In the genomic region with DNA sequence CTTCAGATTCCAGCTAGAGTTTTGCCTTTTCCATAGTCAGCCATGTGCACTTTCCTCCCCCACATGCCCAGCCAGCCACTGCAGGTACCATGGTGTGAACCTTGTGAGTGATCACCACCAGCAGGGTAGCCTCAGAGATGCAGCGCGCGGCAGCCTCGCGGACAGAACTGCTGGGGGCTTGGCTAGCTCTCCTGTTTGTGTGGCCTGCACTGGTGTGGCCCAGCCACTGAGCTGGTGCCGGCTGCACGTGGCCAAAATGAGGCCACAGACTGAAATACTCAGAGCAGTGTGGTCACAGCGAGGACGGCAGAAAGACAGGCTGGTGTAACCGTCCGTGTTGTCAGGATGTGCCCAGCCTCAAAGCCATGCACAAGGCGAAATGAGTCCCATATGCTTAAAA, we compare ENCODE assay signal across 14 mouse cellular contexts.
DNase-seq lines count a peak whose midpoint lies in the region; ATAC-seq lines count a peak whose summit lies in the region.
"Had no signal": no experiment of that assay in that cellular context is flagged by ENCODE, and none has a peak within 500 bp of the region (broad histone marks: within the 10 kb centered on the region; RNA-seq: fewer than 3 reads in every experiment).

No protein-coding gene starts in this region.

- H3K36me3 ChIP-seq in kidney, embryonic 14.5 days (ENCODE audit: control insufficient read depth, insufficient read depth, low read length): no peaks in the 10 kb centered on the region
- H3K36me3 ChIP-seq in limb, embryonic 12.5 days: no peaks in the 10 kb centered on the region

- H3K4me1 ChIP-seq in kidney, embryonic 14.5 days (ENCODE audit: control insufficient read depth, insufficient read depth, low read length): peaks cover 13% of the 10 kb centered on the region
- peaks cover 24% of the 10 kb centered on the region for H3K4me1 ChIP-seq in limb, embryonic 12.5 days (replicated peaks)

- H3K27me3 ChIP-seq in kidney, embryonic 14.5 days (ENCODE audit: control insufficient read depth, insufficient read depth, low read length): no peaks in the 10 kb centered on the region
- peaks cover 26% of the 10 kb centered on the region for H3K27me3 ChIP-seq in limb, embryonic 12.5 days

- H3K4me3 ChIP-seq in kidney, embryonic 14.5 days (ENCODE audit: low read length): no peak overlapping the region
- no peak overlapping the region for H3K4me3 ChIP-seq in limb, embryonic 12.5 days (replicated peaks)
- H3K4me3 ChIP-seq: heart, adult 2 months had no signal

- no peak overlapping the region for H3K9ac ChIP-seq in kidney, embryonic 14.5 days (ENCODE audit: low read depth, low read length)
- H3K9ac ChIP-seq in limb, embryonic 12.5 days (replicated peaks): no peak overlapping the region

- H3K9me3 ChIP-seq in kidney, embryonic 14.5 days (ENCODE audit: control insufficient read depth, low read length): no peaks in the 10 kb centered on the region
- no peaks in the 10 kb centered on the region for H3K9me3 ChIP-seq in limb, embryonic 12.5 days

- no peak overlapping the region for H3K27ac ChIP-seq in kidney, embryonic 14.5 days (ENCODE audit: low read depth, low read length)
- H3K27ac ChIP-seq in limb, embryonic 12.5 days: peak overlapping the region; percentile 62
- H3K27ac ChIP-seq: heart, adult 2 months had no signal

- peak; percentile 56 for ATAC-seq in kidney, embryonic 14.5 days (ENCODE audit: low FRiP score, low TSS enrichment)
- ATAC-seq in limb, embryonic 12.5 days (ENCODE audit: insufficient number of reproducible peaks, insufficient read depth, low FRiP score, low TSS enrichment, low read depth): peak; percentile 60; the same call in 1 of the 2 replicates

- DNase-seq in embryo, embryonic 10 days (ENCODE audit: low spot score): peak; percentile 25
- DNase-seq in embryo, embryonic 10.5 days (ENCODE audit: low spot score): no peak
- DNase-seq in kidney, postnatal 4 days: no peak
- DNase-seq in embryo, embryonic 11 days: peak; percentile 9
- no peak for DNase-seq in T-cell, adult 2 months (ENCODE audit: low spot score)
- no peak for DNase-seq in adipocyte (ENCODE audit: low spot score)
- DNase-seq: cerebellum, adult 11-12 months; heart, adult 2 months; kidney, adult 2 months; layer of hippocampus, adult 9-11 months; right cerebral cortex, adult 18-20 months; thymus, adult 18-20 months had no signal

- H3K4me2 ChIP-seq in kidney, embryonic 14.5 days (replicated peaks; ENCODE audit: low read depth, low read length): no peak overlapping the region
- no peak overlapping the region for H3K4me2 ChIP-seq in limb, embryonic 12.5 days

- WGBS in kidney, embryonic 14.5 days: 72% methylated on average over 12 of the region's 12 CpGs
- WGBS in limb, embryonic 12.5 days: 33% methylated on average over 12 of the region's 12 CpGs

Comparison
In these comparisons a context has a peak if more than half of its experiments do, and no peak if none do; other contexts are left out.
1. DNase-seq: peak in embryo, embryonic 10 days (single experiment) and embryo, embryonic 11 days (single experiment); none in embryo, embryonic 10.5 days (single experiment), kidney, postnatal 4 days (0 of 2), T-cell, adult 2 months (single experiment) and adipocyte (single experiment).